Mouse (Mus musculus) v-Abl transformed pro-B cells (cell line): Measurements from ENCODE around the gene Utp14b.

Experiments
- in situ Hi-C, 2 experiments: fragments of 400-800 bp; cut with MboI; formaldehyde crosslinking; loops; one replicate each; pipeline ENCODE4 v1.15.1; 2025; ENCODE audit not compliant: unreplicated experiment in 2 of 2

Utp14b gene

GRCm38 (mm10) chr1:78657671-78658440, at the start of gene Utp14b, which contains the start of gene Acsl3:
Gene Utp14b (plus strand): TSS chr1:78658038.
Gene Acsl3 (plus strand): TSS chr1:78657825.
- in situ Hi-C loops, result loop anchor here in 1 of 2 experiments (5.0 to 10.0 kb wide), 2 partner anchors 47 to 116 kb away; no protein-coding TSS in a partner anchor

- in situ Hi-C loops, result no loop called here
These were observed 48.5 kb upstream of the Utp14b start for GRCm38 (mm10) chr1:78609134-78609907.

- in situ Hi-C loops, result no loop called here
These were observed 46.8 kb upstream of the Utp14b start for GRCm38 (mm10) chr1:78611039-78611438.

GRCm38 (mm10) chr1:78612959-78613358, 44.9 kb upstream of the Utp14b start:
- in situ Hi-C loops, result no loop called here

- in situ Hi-C loops, result no loop called here
These were observed 33.5 kb upstream of the Utp14b start for GRCm38 (mm10) chr1:78624352-78624751.

- in situ Hi-C loops, result no loop called here
These were observed 23.4 kb upstream of the Utp14b start for GRCm38 (mm10) chr1:78634486-78634885.

DNA sequence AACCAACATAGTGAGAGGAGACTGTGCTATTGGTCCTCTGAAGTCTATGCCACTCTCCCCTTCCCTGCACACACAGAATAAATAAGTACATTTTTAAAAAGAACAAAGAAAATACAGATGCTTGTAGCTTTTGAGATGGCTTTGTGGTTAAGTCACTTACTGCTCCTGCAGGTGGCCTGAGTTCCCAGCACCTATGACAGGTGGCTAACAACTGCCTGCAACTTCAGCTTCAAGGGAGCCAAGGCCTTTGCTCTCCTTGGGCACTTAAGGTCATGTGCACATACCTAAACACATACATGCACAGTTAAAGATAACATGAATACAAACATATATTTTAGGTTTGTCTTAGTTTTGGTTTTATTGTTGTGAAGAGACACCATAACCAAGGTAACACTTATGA, 17.0 kb upstream of the Utp14b start:
- in situ Hi-C loops, result no loop called here

GRCm38 (mm10) chr1:78641791-78642190, 16.0 kb upstream of the Utp14b start:
- in situ Hi-C loops, result no loop called here

DNA sequence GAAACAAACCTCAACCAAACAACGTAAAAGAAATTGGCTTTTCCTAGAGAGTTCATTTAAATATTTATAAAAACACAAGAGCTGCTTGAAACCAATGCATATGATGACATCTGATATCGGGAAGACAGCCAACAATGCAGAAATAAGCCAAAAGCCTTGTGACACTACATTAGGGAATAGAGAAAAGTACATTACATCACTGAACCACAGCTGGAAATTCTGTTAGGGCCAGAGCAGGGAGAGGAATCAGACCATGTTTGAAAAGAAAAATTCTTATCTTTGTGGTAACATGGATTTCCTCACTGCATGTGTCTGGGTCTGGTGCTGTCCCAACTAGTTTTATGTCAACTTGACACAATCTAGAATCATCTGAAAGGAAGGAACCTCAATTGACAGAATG, 15.6 kb upstream of the Utp14b start:
- in situ Hi-C loops, result no loop called here

DNA sequence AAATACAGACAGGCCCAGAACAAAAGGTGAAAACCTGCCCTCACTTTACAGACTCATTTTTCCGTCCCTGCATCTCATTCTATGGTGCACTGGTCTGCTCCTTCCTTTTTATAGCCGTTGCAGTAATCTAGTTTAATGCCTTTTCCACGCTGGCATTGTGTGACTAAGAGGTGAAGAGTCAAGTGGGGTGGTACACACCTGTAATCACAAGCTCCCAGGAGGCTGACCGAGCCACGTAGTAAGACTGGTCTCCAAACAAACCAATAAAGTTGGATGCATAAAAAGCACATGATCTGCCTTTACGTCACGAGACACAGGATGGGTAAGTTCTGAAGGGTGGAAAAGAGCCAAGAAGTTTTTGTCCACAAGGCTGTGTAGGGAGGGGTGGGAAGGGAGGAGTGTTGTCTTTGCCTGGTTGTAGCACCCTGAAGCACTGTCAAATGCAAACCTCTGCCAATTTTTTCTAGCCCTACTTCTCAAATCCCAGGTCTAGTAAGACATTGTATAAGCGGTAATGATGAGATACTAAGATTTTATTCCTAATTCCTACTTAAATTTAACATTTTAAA, 10.4 kb upstream of the Utp14b start:
- in situ Hi-C loops, result no loop called here

DNA sequence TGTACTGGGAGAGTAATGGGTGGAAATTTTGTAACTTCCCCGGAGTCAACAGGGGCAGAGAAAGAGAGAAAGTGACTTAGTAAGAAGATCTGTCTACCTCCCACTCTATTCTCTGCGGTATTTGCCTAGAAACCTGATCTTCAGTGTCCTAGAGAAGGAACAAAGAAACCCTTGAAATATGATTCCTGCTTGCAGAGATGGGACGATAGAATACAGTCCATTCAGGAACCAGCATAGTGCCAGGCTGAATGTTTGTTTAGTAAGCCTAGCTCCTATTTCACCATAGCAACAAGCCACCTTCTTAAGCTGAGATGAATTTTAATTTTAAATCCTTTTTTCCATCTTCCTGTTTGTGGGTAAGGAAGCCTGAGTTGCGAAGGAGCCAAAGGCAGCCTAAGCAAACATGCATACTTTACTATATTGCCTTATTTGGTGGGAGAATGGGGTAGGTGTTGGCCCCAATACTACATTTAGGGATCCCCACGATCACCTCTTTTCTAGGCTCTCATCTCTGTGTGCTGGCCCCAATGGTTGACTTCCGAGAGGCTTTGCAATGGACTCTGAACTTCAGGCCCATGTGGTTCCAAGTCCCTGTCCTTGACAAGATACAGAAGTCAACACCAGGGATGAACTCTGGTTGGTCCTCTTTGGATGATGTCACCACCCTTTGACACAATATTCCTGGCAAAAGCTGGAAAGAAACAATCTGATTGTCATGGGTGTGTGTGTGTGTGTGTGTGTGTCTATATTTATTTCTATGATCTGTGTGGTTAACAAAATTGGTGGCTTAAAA, 8.4 kb upstream of the Utp14b start:
- in situ Hi-C loops, result loop anchor here in 1 of 2 experiments (10.0 kb wide), 1 partner anchor 55 kb away; no protein-coding TSS in a partner anchor

DNA sequence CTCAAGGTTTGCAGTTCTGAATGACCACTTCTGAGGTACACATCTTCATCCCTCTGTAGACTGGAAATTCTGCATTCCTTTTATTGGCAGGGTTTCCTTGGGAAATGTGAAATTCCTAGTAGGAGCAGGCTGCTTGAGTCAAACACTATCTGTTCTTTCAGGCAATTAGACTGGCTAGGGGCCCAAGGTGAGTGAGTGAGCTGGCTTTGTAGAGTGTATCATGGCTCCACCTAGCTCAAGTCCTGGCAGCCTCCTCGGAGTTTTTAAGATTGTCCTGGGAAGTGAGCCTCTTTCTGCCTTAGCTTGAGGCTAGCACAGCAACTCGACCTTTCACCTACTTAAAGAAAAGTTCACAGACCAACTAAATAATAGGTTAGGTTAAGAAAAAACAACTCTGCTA, 1.4 kb upstream of the Utp14b start:
- in situ Hi-C loops, result loop anchor here in 1 of 2 experiments (5.0 to 10.0 kb wide), 2 partner anchors 48 to 114 kb away; no protein-coding TSS in a partner anchor

DNA sequence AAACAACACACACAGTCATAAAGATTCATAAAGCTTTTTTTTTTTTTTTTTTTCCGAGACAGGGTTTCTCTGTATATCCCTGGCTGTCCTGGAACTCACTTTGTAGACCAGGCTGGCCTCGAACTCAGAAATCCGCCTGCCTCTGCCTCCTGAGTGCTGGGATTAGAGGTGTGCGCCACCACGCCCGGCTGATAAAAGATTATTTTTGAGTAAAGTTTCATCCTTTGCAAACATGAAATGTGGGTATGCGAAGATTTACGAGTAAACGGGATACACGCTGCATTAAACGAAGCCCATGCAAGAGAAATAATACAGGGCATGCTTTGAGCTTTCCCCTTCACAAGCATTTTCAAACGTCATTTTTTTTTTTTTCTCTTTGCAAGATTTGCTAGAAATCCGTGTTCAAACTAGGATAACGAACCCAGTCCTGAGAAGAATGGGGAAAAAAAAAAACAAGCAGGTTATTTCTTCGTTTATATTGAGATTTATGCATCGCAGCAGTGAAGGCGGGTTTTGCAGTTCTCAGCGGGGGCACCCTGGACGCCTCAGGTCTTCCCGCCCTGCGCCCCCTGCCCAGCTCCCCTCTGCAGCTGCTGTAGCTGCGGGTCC, 713 bp upstream of the Utp14b start:
- in situ Hi-C loops, result loop anchor here in 1 of 2 experiments (5.0 to 10.0 kb wide), 2 partner anchors 48 to 115 kb away; no protein-coding TSS in a partner anchor

DNA sequence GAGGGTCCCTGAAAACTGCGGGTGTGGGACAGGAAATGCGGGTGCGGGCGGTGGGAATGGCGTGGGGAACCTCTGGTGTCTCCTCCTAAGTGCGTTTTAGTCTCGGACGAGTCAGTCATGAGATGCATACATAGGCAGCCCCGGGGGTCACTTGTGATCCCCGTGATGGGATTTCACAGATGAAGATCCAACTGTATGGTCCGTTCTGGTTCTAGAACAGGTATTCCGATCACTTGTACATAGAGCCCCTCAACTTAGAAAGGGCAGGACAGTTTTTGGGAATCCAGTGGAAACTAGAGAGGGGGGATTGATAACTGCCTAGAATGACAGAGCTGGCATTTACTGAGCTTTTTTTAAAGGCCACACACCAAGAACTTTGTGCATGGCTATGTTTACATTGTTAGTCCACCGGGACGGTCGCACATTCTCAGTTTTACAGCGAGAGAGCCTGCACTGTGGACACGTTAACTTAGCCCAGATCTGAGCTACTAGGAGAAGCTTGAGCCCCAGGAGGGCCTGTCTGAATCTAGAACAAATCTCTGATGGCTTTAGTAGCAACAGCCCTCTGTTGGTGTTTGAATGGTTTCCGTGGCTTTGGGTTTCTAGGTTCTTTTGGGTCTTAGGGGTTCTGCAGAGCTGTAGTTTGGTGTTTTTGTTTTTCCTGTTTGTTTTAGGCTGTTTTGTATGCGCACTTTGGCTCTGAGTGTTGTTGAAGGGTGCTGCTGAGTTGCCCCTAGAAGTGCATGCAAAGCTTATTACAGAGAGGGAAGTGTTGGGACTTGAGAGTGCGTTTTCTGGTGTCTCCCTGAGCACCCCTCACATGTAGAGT, 817 bp downstream of the Utp14b start:
- in situ Hi-C loops, result loop anchor here in 1 of 2 experiments (5.0 to 10.0 kb wide), 2 partner anchors 46 to 116 kb away; no protein-coding TSS in a partner anchor

DNA sequence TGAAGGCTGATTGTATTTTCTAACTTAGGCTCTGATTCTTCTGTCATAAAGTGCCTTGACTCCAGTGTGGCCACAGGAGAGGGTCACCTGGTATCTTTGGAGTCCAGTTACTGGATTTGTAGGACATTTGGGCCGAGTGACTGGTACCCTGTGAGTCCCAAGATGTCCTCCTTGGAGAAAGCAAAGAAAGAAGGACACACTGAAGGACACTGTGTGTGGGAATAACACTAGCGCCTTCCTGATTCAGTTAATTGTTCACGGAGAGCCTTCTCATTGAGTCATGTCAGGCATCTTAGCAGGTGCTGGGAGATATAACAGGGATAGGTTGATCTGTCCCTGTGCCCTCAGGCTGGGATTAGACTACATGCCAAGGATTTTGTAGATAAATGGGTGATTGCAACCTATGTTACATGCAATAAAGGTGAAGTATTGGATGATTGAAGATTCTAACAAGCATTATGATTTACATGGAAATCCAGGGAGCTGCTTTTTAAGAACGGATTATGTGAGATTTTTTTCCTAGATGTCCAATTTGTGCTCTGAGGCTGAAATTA, 1.5 kb downstream of the Utp14b start:
- in situ Hi-C loops, result loop anchor here in 1 of 2 experiments (5.0 to 10.0 kb wide), 2 partner anchors 45 to 117 kb away; no protein-coding TSS in a partner anchor

DNA sequence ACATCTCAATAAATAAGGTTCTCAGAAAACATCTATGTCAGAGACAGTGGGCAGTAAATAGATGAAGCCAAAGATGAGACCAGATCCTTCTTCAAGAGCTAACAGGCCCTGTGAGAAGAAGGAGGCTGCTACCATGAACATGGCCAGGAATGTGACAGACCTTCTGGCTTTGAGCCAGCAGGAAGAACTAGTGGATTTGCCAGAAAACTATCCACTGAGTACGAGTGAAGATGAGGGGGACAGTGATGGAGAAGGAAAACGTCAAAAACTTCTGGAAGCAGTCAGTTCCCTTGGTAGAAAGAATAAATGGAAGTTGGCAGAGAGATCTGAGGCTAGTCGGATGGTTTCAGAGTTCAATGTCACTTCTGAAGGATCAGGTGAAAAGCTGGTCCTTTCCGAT, 6.5 kb downstream of the Utp14b start:
- in situ Hi-C loops, result no loop called here

DNA sequence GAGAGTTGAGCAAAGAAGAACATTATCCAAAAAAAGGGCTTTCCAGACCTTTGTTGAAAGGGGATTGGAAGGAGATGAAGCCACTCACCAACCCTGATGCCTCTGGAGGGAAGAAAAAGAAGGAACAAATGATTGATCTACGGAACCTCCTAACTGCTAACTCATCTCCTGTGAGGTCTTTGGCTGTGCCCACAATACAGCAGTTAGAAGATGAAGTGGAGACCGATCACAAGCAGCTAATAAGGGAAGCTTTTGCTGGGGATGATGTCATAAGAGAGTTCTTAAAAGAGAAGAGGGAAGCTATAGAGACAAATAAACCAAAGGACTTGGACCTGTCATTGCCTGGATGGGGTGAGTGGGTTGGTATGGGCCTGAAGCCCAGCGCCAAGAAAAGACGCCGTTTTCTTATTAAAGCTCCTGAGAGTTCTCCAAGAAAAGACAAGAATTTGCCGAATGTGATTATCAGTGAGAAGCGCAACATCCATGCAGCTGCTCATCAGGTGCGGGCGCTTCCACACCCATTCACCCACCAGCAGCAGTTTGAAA, 8.2 kb downstream of the Utp14b start:
- in situ Hi-C loops, result no loop called here

DNA sequence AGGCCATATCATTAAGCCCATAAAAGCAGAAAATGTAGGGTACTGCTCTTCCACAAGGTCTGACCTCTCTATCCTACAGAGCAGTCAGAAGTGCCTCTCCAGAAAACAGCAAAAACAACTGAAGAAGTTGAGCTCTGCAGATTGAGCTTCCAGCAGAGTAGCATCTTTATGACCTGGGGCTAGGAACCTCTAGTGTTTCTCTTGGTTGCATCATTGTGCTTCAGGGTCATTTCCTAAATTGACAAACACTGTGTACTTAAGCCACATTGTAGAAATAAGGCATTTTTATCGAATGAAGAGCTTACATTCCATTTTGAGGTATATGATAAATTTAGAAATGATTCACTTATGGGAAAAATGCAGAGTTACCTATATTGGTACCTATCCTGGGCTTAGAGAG, 8.7 kb downstream of the Utp14b start:
- in situ Hi-C loops, result no loop called here
